Mouse (Mus musculus) embryonic facial prominence, embryonic 15.5 days (tissue): ENCODE data around the gene Htra1. TPM values are rescaled to one million over a fixed set of nuclear protein-coding genes. Genes with fewer than 3 reads are reported as not detected.

Source experiments
- ATAC-seq: fragments of 200-750 bp; cut with Nextera tagmentation; 2 replicates; pipeline ENCODE4 v1.8.0; 2017; ENCODE audit warnings: low read depth, moderate TSS enrichment; ENCODE audit not compliant: insufficient number of reproducible peaks, low FRiP score, low TSS enrichment
- H3K27ac ChIP-seq: fragments of 300-500 bp; sonication (generic); replicated peaks from 2 replicates; pipeline ENCODE4 v1.5.1; 2015; ENCODE audit warnings: mild to moderate bottlenecking, inconsistent platforms
- H3K27me3 ChIP-seq: fragments of 300-500 bp; sonication (generic); 2 replicates; pipeline ENCODE4 v1.6.1; 2015; ENCODE audit warnings: inconsistent platforms
- H3K36me3 ChIP-seq: fragments of 300-500 bp; sonication (generic); 2 replicates; pipeline ENCODE4 v1.6.1; 2015; ENCODE audit warnings: mild to moderate bottlenecking, inconsistent platforms
- H3K4me1 ChIP-seq: fragments of 300-500 bp; sonication (generic); 2 replicates; pipeline ENCODE4 v1.6.1; 2015; ENCODE audit warnings: inconsistent platforms
- H3K4me2 ChIP-seq: fragments of 300-500 bp; sonication (generic); replicated peaks from 2 replicates; pipeline ENCODE4 v1.6.1; 2015; ENCODE audit warnings: mild to moderate bottlenecking, inconsistent platforms
- H3K4me3 ChIP-seq: fragments of 300-500 bp; sonication (generic); replicated peaks from 2 replicates; pipeline ENCODE4 v1.5.1; 2015; ENCODE audit warnings: mild to moderate bottlenecking, inconsistent platforms
- H3K9ac ChIP-seq: fragments of 300-500 bp; sonication (generic); 2 replicates; pipeline ENCODE4 v1.6.1; 2015; ENCODE audit warnings: inconsistent platforms
- H3K9me3 ChIP-seq: fragments of 300-500 bp; sonication (generic); replicated peaks from 2 replicates; pipeline ENCODE4 v1.6.1; 2016; ENCODE audit warnings: inconsistent platforms
- WGBS: fragments of 180-500 bp; shearing (Covaris S2); methylation state at CpG from one replicate; pipeline ENCODE4 v1.1.7; 2015; 5-methylcytosine and 5-hydroxymethylcytosine counted together
- microRNA-seq: library from miRNA; unstranded; fragments of <30 nt; microRNA quantifications from one replicate; pipeline ENCODE4, GENCODE M21; 2016; ENCODE audit warnings: borderline number of aligned reads
- polyA plus RNA-seq: library from polyadenylated mRNA; unstranded; fragments of >200 nt; fragmentation: Nextera tagmentation; extraction: Ambion mirVana; gene quantifications from 2 replicates; pipeline ENCODE4 v1.2.1, GENCODE M21; 2015

The Htra1 gene
- polyA plus RNA-seq, 1 experiment from 2014 or later: 116 TPM

GRCm38 (mm10) chr7:131011901-131012300 is 76.0 kb downstream of the Htra1 start:
- Histone ChIP-seq H3K4me3 (no peak overlapping the region), H3K27ac (no peak overlapping the region), H3K4me1 (no peaks in the 10 kb centered on the region), H3K4me2 (no peak overlapping the region), H3K36me3 (no peaks in the 10 kb centered on the region), H3K9me3 (no peaks in the 10 kb centered on the region), H3K27me3 (no peaks in the 10 kb centered on the region), H3K9ac (no peak overlapping the region)
- WGBS: 70% methylated on average over 1 of the region's 1 CpGs
- ATAC-seq: no peak

GRCm38 (mm10) chr7:131019181-131019580 is 83.3 kb downstream of the Htra1 start:
- WGBS: 67% methylated on average over 2 of the region's 2 CpGs
- no peaks in the 10 kb centered on the region for H3K27me3 ChIP-seq
- no peak overlapping the region for H3K4me3 ChIP-seq
- no peak overlapping the region for H3K27ac ChIP-seq
- no peak for ATAC-seq
- no peak overlapping the region for H3K9ac ChIP-seq
- no peaks in the 10 kb centered on the region for H3K36me3 ChIP-seq
- H3K9me3 ChIP-seq: no peaks in the 10 kb centered on the region
- no peaks in the 10 kb centered on the region for H3K4me1 ChIP-seq
- no peak overlapping the region for H3K4me2 ChIP-seq

GRCm38 (mm10) chr7:131024807-131025206 is 88.9 kb downstream of the Htra1 start:
- H3K9ac ChIP-seq: no peak overlapping the region
- 66% methylated on average over 1 of the region's 1 CpGs for WGBS

GRCm38 (mm10) chr7:131027557-131027956 is 91.6 kb downstream of the Htra1 start:
- Histone ChIP-seq H3K27me3 (no peaks in the 10 kb centered on the region), H3K27ac (no peak overlapping the region), H3K9me3 (no peaks in the 10 kb centered on the region), H3K4me1 (no peaks in the 10 kb centered on the region), H3K9ac (no peak overlapping the region), H3K4me3 (no peak overlapping the region), H3K36me3 (no peaks in the 10 kb centered on the region), H3K4me2 (no peak overlapping the region)
- no peak for ATAC-seq
- 56% methylated on average over 1 of the region's 1 CpGs for WGBS

More at GRCm38 (mm10) chr7:131024807-131025206, 88.9 kb downstream of the Htra1 start:
- Histone ChIP-seq H3K9me3 (no peaks in the 10 kb centered on the region), H3K4me3 (no peak overlapping the region), H3K4me2 (no peak overlapping the region), H3K27ac (no peak overlapping the region), H3K27me3 (no peaks in the 10 kb centered on the region), H3K4me1 (no peaks in the 10 kb centered on the region), H3K36me3 (no peaks in the 10 kb centered on the region)
- ATAC-seq: no peak

- Histone ChIP-seq H3K4me2 (no peak within 1 kb of the TSS), H3K36me3 (no peaks in the 10 kb centered on the region), H3K4me1 (no peaks in the 10 kb centered on the region), H3K27me3 (no peaks in the 10 kb centered on the region), H3K4me3 (no peak within 1 kb of the TSS), H3K9me3 (no peaks in the 10 kb centered on the region), H3K27ac (no peak within 1 kb of the TSS), H3K9ac (no peak within 1 kb of the TSS)
- 83% methylated on average over 5 of the region's 5 CpGs for WGBS
- ATAC-seq: no peak
These were observed 95.8 kb downstream of the Htra1 start, which contains the start of gene Dmbt1 for GRCm38 (mm10) chr7:131031755-131032154. Dmbt1 (plus strand) TSS chr7:131032053.

Small RNA genes lying within 50 kb of the gene (microRNA-seq; reads per million reads assigned to microRNA genes)
- 0.52 reads per million for gene Mir7061

Other genes with a start within 250 kb of the Htra1 start
- gene Btbd16, start 162.0 kb upstream of the Htra1 start, polyA plus RNA-seq: not detected in 2 replicates
- 52.9 and 53.4 TPM in 2 replicates for gene Plekha1, start 70.4 kb upstream of the Htra1 start, polyA plus RNA-seq
- gene Dmbt1, start 95.9 kb downstream of the Htra1 start, polyA plus RNA-seq: 0.03 and 0.04 TPM in 2 replicates
- gene 4933402N03Rik, start 210.2 kb downstream of the Htra1 start, polyA plus RNA-seq: not detected in 2 replicates
- 0.03 TPM in 1 of 2 replicates, not detected in the other for gene 5430419D17Rik, start 238.3 kb downstream of the Htra1 start, polyA plus RNA-seq